Mouse (Mus musculus): ENCODE results near the gene Clic1. TPM values are rescaled to one million over a fixed set of nuclear protein-coding genes. Genes with fewer than 3 reads are reported as not detected.
"Not testable (repeated sequence)": the region's sequence is repeated elsewhere in the genome, so short reads cannot be mapped to it uniquely, and the experiment has no call there.

Clic1 gene
- polyA plus RNA-seq, 1 experiment from 2014 or later = 62.4 TPM

DNA sequence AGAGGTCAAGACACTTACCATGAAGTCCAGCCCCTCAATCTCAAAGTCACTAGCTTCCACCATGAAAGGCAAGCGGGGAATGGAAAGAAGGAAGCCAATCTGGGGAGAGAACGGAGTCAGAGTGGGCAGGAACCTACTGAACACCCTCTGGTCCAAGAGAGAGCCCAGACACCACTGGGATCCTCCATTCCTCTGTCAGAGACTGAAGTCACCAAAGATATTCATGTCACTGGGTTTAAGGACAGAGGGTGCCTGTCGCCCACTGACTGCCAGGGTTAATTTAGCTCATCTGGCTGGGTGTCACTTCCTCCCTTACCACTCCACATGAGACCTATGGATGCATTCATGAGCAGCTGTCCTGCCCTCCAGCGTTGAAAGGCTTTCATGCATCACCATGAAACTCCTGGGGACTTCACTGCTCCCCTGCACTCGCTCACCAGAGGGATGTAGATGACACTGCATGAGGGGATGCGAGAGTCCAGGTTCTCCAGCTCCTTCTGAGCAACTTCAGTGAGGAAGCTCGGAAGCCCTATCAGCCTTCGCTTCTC lies 17.4 kb upstream of the Clic1 start:
- ATAC-seq (replicated peaks) = no peak
- no peak overlapping the region for H3K4me3 ChIP-seq
- no peaks in the 10 kb centered on the region for H3K27me3 ChIP-seq (replicated peaks)
- H3K36me3 ChIP-seq (replicated peaks) = no peaks in the 10 kb centered on the region
- H3K4me1 ChIP-seq = peaks cover 6% of the 10 kb centered on the region
- no peaks in the 10 kb centered on the region for H3K9me3 ChIP-seq
- 73% methylated on average over 8 of the region's 8 CpGs for WGBS
- H3K4me2 ChIP-seq = no peak overlapping the region
- H3K27ac ChIP-seq = no peak overlapping the region
- no peak overlapping the region for H3K9ac ChIP-seq

GRCm38 (mm10) chr17:35033703-35034102 lies 16.1 kb upstream of the Clic1 start:
- not testable (repeated sequence) for H3K36me3 ChIP-seq (replicated peaks); H3K4me3 ChIP-seq; H3K4me2 ChIP-seq; H3K9me3 ChIP-seq; H3K9ac ChIP-seq; H3K27me3 ChIP-seq (replicated peaks); ATAC-seq (replicated peaks); H3K27ac ChIP-seq; H3K4me1 ChIP-seq
- WGBS = 84% methylated on average over 1 of the region's 1 CpGs

- H3K9ac ChIP-seq = no peak overlapping the region
- H3K9me3 ChIP-seq = no peaks in the 10 kb centered on the region
- WGBS = 78% methylated on average over 6 of the region's 6 CpGs
- no peaks in the 10 kb centered on the region for H3K36me3 ChIP-seq (replicated peaks)
- H3K27me3 ChIP-seq (replicated peaks) = no peaks in the 10 kb centered on the region
- H3K4me1 ChIP-seq = peaks cover 2% of the 10 kb centered on the region
- H3K4me2 ChIP-seq = no peak overlapping the region
- H3K4me3 ChIP-seq = no peak overlapping the region
- no peak for ATAC-seq (replicated peaks)
- no peak overlapping the region for H3K27ac ChIP-seq
Measured at GRCm38 (mm10) chr17:35034896-35035295, 14.9 kb upstream of the Clic1 start.

GRCm38 (mm10) chr17:35039121-35039873 lies 10.5 kb upstream of the Clic1 start:
- H3K4me1 ChIP-seq = no peaks in the 10 kb centered on the region
- H3K9me3 ChIP-seq = no peaks in the 10 kb centered on the region
- no peak overlapping the region for H3K4me3 ChIP-seq
- H3K4me2 ChIP-seq = no peak overlapping the region
- no peaks in the 10 kb centered on the region for H3K36me3 ChIP-seq (replicated peaks)
- H3K27ac ChIP-seq = no peak overlapping the region
- no peak overlapping the region for H3K9ac ChIP-seq
- no peak for ATAC-seq (replicated peaks)
- no peaks in the 10 kb centered on the region for H3K27me3 ChIP-seq (replicated peaks)
- 86% methylated on average over 11 of the region's 11 CpGs for WGBS

DNA sequence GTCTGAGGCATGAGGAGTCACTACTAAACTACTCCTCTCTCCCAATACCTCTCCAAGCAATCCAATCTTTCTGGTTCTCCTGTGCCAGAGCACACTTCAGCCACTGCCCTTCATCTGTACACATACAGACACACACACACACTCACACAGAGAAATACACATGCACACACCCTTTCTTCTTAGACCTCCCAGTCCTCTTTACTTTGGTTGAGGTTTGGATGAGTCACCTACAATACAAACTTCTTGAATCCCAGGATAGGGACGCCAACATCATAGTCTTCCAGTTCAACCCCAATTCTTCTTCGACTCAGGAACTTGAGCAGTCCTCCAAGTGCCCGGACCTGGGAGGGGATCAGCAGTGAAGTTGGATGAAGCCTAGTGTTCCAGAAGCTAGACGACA lies 6.0 kb upstream of the Clic1 start:
- ATAC-seq (replicated peaks) = no peak
- 88% methylated on average over 4 of the region's 4 CpGs for WGBS
- no peak overlapping the region for H3K9ac ChIP-seq

DNA sequence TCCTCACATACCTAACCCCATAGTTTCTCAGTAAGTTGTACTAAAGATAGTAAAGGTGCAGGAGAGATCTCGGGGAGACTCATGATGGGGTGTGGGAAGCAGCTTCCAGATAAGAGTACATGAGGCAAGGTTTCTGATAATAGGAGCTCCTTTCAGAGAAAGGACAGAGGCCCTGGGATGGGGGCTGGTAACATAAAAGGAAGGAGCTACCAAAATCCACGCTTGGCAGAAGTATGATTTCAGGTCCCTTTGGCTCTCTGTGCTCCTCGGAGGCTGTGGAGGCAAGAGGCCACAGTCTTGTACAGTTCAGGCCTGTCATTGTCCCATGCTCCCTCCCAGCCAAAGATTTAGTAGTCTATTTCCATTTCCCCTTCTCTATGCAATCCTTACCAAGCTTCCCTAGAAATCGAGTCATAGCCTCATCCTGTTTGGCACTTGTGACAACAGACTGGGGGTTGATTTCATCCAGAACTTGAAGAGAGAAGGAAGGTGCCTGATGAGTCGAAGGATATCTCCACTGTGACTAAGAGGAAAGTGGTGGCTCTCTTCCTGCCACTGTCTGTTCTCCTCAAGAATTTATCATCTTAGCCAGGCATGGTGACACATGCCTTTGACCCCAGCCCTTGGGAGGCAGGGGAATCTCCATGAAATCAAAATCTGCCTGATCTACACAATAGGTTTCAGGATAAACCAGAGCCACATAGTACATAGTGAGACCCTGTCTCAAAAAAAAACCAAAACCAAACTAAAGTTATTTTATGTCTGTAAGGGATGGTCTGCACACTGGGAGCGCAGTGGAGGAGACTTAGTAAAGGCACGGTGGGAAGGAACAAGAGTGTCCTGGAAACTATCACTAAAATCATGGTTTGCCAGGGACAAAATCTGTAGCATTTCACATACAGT lies 4.6 kb upstream of the Clic1 start:
- Histone ChIP-seq H3K36me3 (replicated peaks) (no peaks in the 10 kb centered on the region), H3K9me3 (no peaks in the 10 kb centered on the region), H3K9ac (no peak overlapping the region), H3K4me2 (peak overlapping the region; percentile 95), H3K27me3 (replicated peaks) (no peaks in the 10 kb centered on the region), H3K27ac (no peak overlapping the region), H3K4me1 (peaks cover 16% of the 10 kb centered on the region), H3K4me3 (0 out of 2 replicates have a peak overlapping the region, but pooled peaks have one; percentile 64)
- WGBS = 88% methylated on average over 7 of the region's 7 CpGs
- ATAC-seq (replicated peaks) = no peak

More for the DNA sequence above, 6.0 kb upstream of the Clic1 start:
- no peak overlapping the region for H3K4me2 ChIP-seq
- H3K27ac ChIP-seq = no peak overlapping the region
- no peak overlapping the region for H3K4me3 ChIP-seq
- no peaks in the 10 kb centered on the region for H3K9me3 ChIP-seq
- H3K4me1 ChIP-seq = peaks cover 8% of the 10 kb centered on the region
- H3K36me3 ChIP-seq (replicated peaks) = no peaks in the 10 kb centered on the region
- no peaks in the 10 kb centered on the region for H3K27me3 ChIP-seq (replicated peaks)

DNA sequence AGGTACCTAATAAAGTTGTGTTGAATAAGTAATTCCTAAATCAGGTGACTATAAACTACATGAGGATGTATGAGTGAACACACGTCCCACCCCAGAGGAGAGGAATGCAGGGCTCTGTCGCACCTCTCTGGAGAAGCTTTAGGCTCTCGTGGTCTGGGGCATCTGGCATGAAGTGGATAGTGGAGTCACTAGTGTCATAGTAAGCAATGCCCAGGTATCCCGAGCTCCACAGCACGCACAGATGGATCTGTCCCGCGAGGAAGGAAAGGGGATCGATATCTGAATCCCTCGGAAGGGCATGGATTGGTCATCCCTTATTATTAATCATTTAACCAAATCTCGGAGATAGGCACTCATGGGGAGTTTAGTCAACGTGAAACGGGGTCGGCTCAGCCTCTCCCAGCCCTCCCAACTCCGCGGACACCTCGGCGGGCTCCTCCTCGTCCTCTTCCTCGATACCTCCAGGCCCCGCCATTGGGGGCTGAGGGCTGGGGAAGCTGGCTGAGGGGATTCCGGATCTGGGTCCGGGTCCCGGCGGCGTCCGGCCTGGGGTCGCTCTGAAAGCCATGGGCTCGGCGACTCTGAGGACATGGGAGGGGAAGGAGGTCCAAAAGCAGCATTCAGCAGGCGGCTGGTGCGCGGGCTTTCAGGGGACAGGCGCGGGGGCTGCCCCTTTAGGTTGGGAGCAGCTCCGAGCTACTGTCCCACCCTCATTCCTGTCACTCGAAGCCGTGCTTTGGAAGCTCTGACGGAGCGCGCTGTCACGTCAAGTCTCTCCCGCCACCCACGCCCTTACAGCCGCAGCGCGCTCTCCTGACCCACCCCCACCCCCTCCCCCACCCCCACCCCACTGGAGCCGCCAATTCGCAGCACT lies 3.7 kb upstream of the Clic1 start:
- Histone ChIP-seq H3K4me2 (peak overlapping the region; percentile 95), H3K27ac (peak overlapping the region; percentile 53), H3K36me3 (replicated peaks) (no peaks in the 10 kb centered on the region), H3K4me1 (peaks cover 18% of the 10 kb centered on the region), H3K9ac (peak overlapping the region; percentile 57), H3K27me3 (replicated peaks) (no peaks in the 10 kb centered on the region), H3K4me3 (peak overlapping the region; percentile 64), H3K9me3 (no peaks in the 10 kb centered on the region)
- peak; percentile 82; the same call in 1 of the 2 replicates for ATAC-seq (replicated peaks)
- 5% methylated on average over 46 of the region's 48 CpGs for WGBS

DNA sequence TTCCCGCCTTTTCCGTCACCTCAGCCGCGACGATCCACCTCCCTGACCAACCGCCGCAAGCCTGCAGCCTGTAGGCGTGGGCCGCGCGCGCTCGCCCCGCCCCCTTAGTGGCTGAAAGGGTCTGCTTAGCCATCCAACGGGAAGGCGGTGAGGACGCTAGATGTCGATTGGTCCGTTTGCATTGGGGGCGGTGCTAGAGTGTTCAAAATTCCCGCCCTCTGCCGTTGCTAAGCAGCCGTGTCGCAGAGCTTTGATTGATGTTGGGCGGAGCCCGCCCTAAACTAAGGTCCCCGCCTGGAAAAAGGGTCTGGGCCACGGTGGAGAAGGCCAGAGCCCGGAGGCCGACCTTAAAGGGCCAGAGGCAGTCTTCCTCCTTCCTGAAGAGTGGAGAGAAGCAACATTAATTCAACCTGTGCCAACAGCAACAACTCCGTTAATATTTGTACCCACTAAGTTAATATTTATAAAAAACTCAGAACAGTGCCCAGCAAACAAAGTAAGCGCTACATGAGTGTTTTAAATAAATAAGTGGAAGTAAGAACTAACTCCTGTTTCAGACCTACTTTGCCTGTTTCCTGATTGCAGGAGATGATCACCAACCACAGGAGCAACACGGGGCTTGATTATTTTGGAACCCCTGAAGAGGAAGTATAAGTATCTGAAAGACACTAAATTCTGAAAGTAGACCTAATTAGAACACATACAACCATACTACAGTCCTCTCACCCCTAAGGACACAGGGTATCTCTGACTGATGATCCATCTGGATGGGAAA lies 2.9 kb upstream of the Clic1 start, which contains the start of gene Msh5:
Msh5 (minus strand) TSS at position 65 of the 775 bp plus-strand sequence.
- peaks cover 26% of the 10 kb centered on the region for H3K4me1 ChIP-seq

GRCm38 (mm10) chr17:35047688-35048087 lies 2.1 kb upstream of the Clic1 start:
- H3K9me3 ChIP-seq = no peaks in the 10 kb centered on the region
- WGBS = 49% methylated on average over 1 of the region's 1 CpGs
- H3K27ac ChIP-seq = no peak overlapping the region
- H3K4me2 ChIP-seq = no peak overlapping the region
- H3K36me3 ChIP-seq (replicated peaks) = no peaks in the 10 kb centered on the region
- H3K9ac ChIP-seq = no peak overlapping the region
- no peak for ATAC-seq (replicated peaks)
- peaks cover 32% of the 10 kb centered on the region for H3K4me1 ChIP-seq
- H3K4me3 ChIP-seq = no peak overlapping the region
- no peaks in the 10 kb centered on the region for H3K27me3 ChIP-seq (replicated peaks)

More for the DNA sequence above, 2.9 kb upstream of the Clic1 start, which contains the start of gene Msh5:
- peak; percentile 99 for ATAC-seq (replicated peaks)
- no peaks in the 10 kb centered on the region for H3K9me3 ChIP-seq
- peak within 1 kb of the TSS; percentile 64 for H3K4me3 ChIP-seq
- WGBS = 3% methylated on average over 33 of the region's 33 CpGs
- peak within 1 kb of the TSS; percentile 95 for H3K4me2 ChIP-seq
- H3K36me3 ChIP-seq (replicated peaks) = no peaks in the 10 kb centered on the region
- H3K27me3 ChIP-seq (replicated peaks) = no peaks in the 10 kb centered on the region
- H3K9ac ChIP-seq = peak within 1 kb of the TSS; percentile 57
- peak within 1 kb of the TSS; percentile 53 for H3K27ac ChIP-seq

GRCm38 (mm10) chr17:35048149-35048931 lies 1.4 kb upstream of the Clic1 start:
- no peak overlapping the region for H3K4me2 ChIP-seq
- no peaks in the 10 kb centered on the region for H3K36me3 ChIP-seq (replicated peaks)
- no peaks in the 10 kb centered on the region for H3K9me3 ChIP-seq
- H3K27me3 ChIP-seq (replicated peaks) = no peaks in the 10 kb centered on the region
- no peak overlapping the region for H3K9ac ChIP-seq
- peaks cover 32% of the 10 kb centered on the region for H3K4me1 ChIP-seq
- H3K4me3 ChIP-seq = no peak overlapping the region
- 43% methylated on average over 10 of the region's 11 CpGs for WGBS
- no peak for ATAC-seq (replicated peaks)
- no peak overlapping the region for H3K27ac ChIP-seq
